ENCODE assay signal across 8 mouse cellular contexts in the genomic region with DNA sequence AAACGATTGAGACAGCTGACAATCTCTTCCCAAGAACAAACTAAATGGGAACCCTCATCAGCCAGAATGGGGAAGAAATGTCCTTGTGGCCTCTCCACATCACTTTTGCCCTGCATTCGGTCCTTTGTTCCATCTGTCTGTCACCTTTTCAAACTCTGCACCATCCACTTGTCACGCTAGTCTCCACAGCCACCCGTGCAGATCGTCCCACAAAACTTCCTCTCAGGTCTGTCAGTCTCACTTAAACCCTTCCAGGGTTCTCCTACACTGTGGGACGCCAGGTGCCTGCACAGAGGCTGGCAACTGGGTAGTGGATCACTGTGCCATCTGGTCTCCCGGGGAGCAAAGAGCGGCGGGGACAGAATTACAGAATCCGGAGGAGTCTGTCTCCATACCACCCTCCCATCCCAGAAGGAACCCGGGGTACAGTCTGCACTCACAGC. TPM values are rescaled to one million over a fixed set of nuclear protein-coding genes. Genes with fewer than 3 reads are reported as not detected.
DNase-seq lines count a peak whose midpoint lies in the region; ATAC-seq and TF ChIP-seq lines count a peak whose summit lies in the region.

No protein-coding gene starts in this region.

- intact Hi-C loops in left cerebral cortex, adult 2 months (cut with DNase I) = loop anchor here (2.0 to 10.0 kb wide), 3 partner anchors 183 to 783 kb away; partner anchors contain the start of genes Ccdc58, Fam162a, Polq and Wdr5b
- intact Hi-C loops in left cerebral cortex, postnatal 10 days (cut with DNase I) = no loop called here

- H3K4me2 ChIP-seq in intestine, embryonic 14.5 days (ENCODE audit: low read length) = peak overlapping the region; percentile 79
- H3K4me2 ChIP-seq in neural tube, embryonic 13.5 days = peak overlapping the region; percentile 79

- no peak for DNase-seq in left cerebral cortex, adult 2 months (ENCODE audit: extremely low spot score in 1 of 2, low spot score in 2 of 2)
- DNase-seq in left cerebral cortex, postnatal 10 days (ENCODE audit: extremely low spot score in 1 of 2, low spot score in 2 of 2) = no peak
- DNase-seq in intestine, embryonic 14.5 days (ENCODE audit: low spot score) = no peak
- DNase-seq in adrenal gland, postnatal 4 days (ENCODE audit: low spot score in 2 of 2) = no peak
- no peak for DNase-seq in urinary bladder, postnatal 14 days (ENCODE audit: low spot score)
- DNase-seq in right cerebral cortex, postnatal 14 days = no peak

- no peaks in the 10 kb centered on the region for H3K4me1 ChIP-seq in intestine, embryonic 14.5 days (replicated peaks; ENCODE audit: control insufficient read depth, insufficient read depth, low read length)
- peaks cover 24% of the 10 kb centered on the region for H3K4me1 ChIP-seq in neural tube, embryonic 13.5 days (replicated peaks)

- WGBS in intestine, embryonic 14.5 days = 6% methylated on average over 11 of the region's 11 CpGs
- WGBS in neural tube, embryonic 13.5 days = 4% methylated on average over 11 of the region's 11 CpGs

- peak overlapping the region; percentile 93 for H3K4me3 ChIP-seq in left cerebral cortex, adult 2 months
- H3K4me3 ChIP-seq in intestine, embryonic 14.5 days (ENCODE audit: low read depth, low read length) = peak overlapping the region; percentile 88
- peak overlapping the region; percentile 90 for H3K4me3 ChIP-seq in neural tube, embryonic 13.5 days

- H3K36me3 ChIP-seq in intestine, embryonic 14.5 days (ENCODE audit: control insufficient read depth, insufficient read depth, low read length) = peaks cover 3% of the 10 kb centered on the region; the same call in 1 of the 2 replicates
- no peaks in the 10 kb centered on the region for H3K36me3 ChIP-seq in neural tube, embryonic 13.5 days

- H3K9me3 ChIP-seq in intestine, embryonic 14.5 days (ENCODE audit: control insufficient read depth, low read length) = no peaks in the 10 kb centered on the region
- H3K9me3 ChIP-seq in neural tube, embryonic 13.5 days = no peaks in the 10 kb centered on the region

- no peak overlapping the region for H3K27ac ChIP-seq in left cerebral cortex, adult 2 months
- no peak overlapping the region for H3K27ac ChIP-seq in intestine, embryonic 14.5 days (ENCODE audit: low read depth)
- H3K27ac ChIP-seq in neural tube, embryonic 13.5 days (replicated peaks) = no peak overlapping the region

- H3K9ac ChIP-seq in intestine, embryonic 14.5 days (ENCODE audit: low read length) = peak overlapping the region; percentile 84
- peak overlapping the region; percentile 92; the same call in 1 of the 2 replicates for H3K9ac ChIP-seq in neural tube, embryonic 13.5 days

- no peak for TF ChIP-seq CTCF in left cerebral cortex, adult 2 months (IDR thresholded peaks at IDR 0.05)

- ATAC-seq in common myeloid progenitor, adult 5-6 weeks (replicated peaks; ENCODE audit: low read depth, poor library complexity, severe bottlenecking) = peak; percentile 66
- no peak for ATAC-seq in intestine, embryonic 14.5 days (replicated peaks; ENCODE audit: low FRiP score, low TSS enrichment, low read depth)
- peak; percentile 63; the same call in 1 of the 2 replicates for ATAC-seq in neural tube, embryonic 13.5 days (ENCODE audit: low read depth)

- H3K27me3 ChIP-seq in intestine, embryonic 14.5 days (replicated peaks; ENCODE audit: control insufficient read depth, insufficient read depth, low read length) = no peaks in the 10 kb centered on the region; the same call in 1 of the 2 replicates
- peaks cover 12% of the 10 kb centered on the region for H3K27me3 ChIP-seq in neural tube, embryonic 13.5 days

RNA-seq across cellular contexts. Expression of gene Iqcb1, which starts 0.6 kb away (rescaled TPM):
- 10 to 100 TPM; 41.9 to 49.2 TPM for total RNA-seq in left cerebral cortex, adult 2 months (2021)
- total RNA-seq in left cerebral cortex, postnatal 10 days (2021) = 10 to 100 TPM; 35.4 to 40.0 TPM
- total RNA-seq in common myeloid progenitor, adult 5-6 weeks (2017) = 32.1 and 47.8 TPM in 2 replicates
- polyA plus RNA-seq in intestine, embryonic 14.5 days (2014; fragmentation: Nextera tagmentation; extraction: Ambion mirVana) = 33.7 and 41.9 TPM in 2 replicates
- polyA plus RNA-seq in neural tube, embryonic 13.5 days (2015; fragmentation: Nextera tagmentation; extraction: Ambion mirVana) = 59.3 and 67.2 TPM in 2 replicates
- total RNA-seq in adrenal gland, postnatal 4 days (2021) = 10 to 100 TPM; 25.9 to 30.6 TPM

RNA-seq across cellular contexts. Expression of gene Slc15a2, which starts 42.9 kb away (rescaled TPM):
- total RNA-seq in left cerebral cortex, adult 2 months (2021) = 10 to 100 TPM; 36.5 to 40.2 TPM
- total RNA-seq in left cerebral cortex, postnatal 10 days (2021) = 10 to 100 TPM; 35.1 to 35.7 TPM
- total RNA-seq in common myeloid progenitor, adult 5-6 weeks (2017) = 31.8 and 33.6 TPM in 2 replicates
- polyA plus RNA-seq in intestine, embryonic 14.5 days (2014; fragmentation: Nextera tagmentation; extraction: Ambion mirVana) = 2.3 and 5.5 TPM in 2 replicates
- polyA plus RNA-seq in neural tube, embryonic 13.5 days (2015; fragmentation: Nextera tagmentation; extraction: Ambion mirVana) = 13.4 and 13.6 TPM in 2 replicates
- total RNA-seq in adrenal gland, postnatal 4 days (2021) = 10 to 100 TPM in 1 of 2 experiments, 1 to 10 TPM in 1; 7.7 to 10.1 TPM

RNA-seq across cellular contexts. Expression of gene Eaf2, which starts 47.2 kb away (rescaled TPM):
- total RNA-seq in left cerebral cortex, adult 2 months (2021) = 1 to 10 TPM; 1.3 to 1.4 TPM
- 1 to 10 TPM; 1.1 TPM for total RNA-seq in left cerebral cortex, postnatal 10 days (2021)
- total RNA-seq in common myeloid progenitor, adult 5-6 weeks (2017) = not detected in 2 replicates
- 0.77 and 2.5 TPM in 2 replicates for polyA plus RNA-seq in intestine, embryonic 14.5 days (2014; fragmentation: Nextera tagmentation; extraction: Ambion mirVana)
- polyA plus RNA-seq in neural tube, embryonic 13.5 days (2015; fragmentation: Nextera tagmentation; extraction: Ambion mirVana) = 0.48 and 0.77 TPM in 2 replicates
- 1 to 10 TPM; 1.9 to 2.9 TPM for total RNA-seq in adrenal gland, postnatal 4 days (2021)

RNA-seq across cellular contexts. Expression of gene Golgb1, which starts 47.3 kb away (rescaled TPM):
- 10 to 100 TPM; 77.8 to 92.1 TPM for total RNA-seq in left cerebral cortex, adult 2 months (2021)
- total RNA-seq in left cerebral cortex, postnatal 10 days (2021) = 10 to 100 TPM; 50.3 to 60.5 TPM
- total RNA-seq in common myeloid progenitor, adult 5-6 weeks (2017) = 44.5 and 58.3 TPM in 2 replicates
- polyA plus RNA-seq in intestine, embryonic 14.5 days (2014; fragmentation: Nextera tagmentation; extraction: Ambion mirVana) = 93.9 and 101 TPM in 2 replicates
- 90.6 and 91.7 TPM in 2 replicates for polyA plus RNA-seq in neural tube, embryonic 13.5 days (2015; fragmentation: Nextera tagmentation; extraction: Ambion mirVana)
- total RNA-seq in adrenal gland, postnatal 4 days (2021) = 10 to 100 TPM; 70.1 to 75.1 TPM
